8 mouse cellular contexts compared by ENCODE assay signal in the genomic region with DNA sequence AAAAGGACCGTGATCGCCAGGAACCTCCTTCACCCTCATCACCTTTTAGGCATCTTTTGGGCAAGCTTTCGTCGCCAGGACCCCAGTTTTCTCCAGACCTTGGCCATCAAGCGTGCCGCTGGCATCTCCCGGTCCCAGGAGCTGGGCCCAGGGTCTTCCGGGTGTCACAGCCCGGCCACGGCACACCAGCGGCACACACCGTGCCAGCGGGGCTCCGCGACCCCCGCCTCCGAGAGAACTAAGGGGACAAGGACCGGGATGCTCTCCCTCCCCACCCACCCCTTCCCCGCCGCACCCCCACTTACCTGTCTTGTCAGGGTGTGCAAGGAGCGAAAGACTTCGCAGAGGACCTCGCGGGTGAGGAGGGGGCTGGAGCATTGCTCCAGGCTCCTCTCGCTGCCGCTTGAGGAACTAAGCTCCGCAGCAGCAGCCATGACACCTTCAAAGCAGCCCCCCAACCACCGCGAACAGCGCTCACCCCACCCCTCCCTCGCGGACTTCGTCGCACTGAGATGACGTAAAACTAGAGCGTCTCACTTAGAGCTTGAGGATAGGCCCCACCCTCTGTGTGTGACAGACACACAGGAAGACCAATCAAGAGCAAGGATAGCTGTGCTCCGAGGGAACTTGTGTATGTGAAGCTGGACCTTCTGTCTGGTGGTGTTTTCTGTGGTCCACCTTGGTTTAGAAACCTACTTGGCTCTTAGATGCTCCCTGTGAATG. TPM values are rescaled to one million over a fixed set of nuclear protein-coding genes. Genes with fewer than 3 reads are reported as not detected.
DNase-seq lines count a peak whose midpoint lies in the region; ATAC-seq lines count a peak whose summit lies in the region.

A gene (minus strand): TSS at position 528 of the 723 bp plus-strand sequence.

- H3K4me3 ChIP-seq in brown adipose tissue, adult 24 weeks (ENCODE audit: insufficient read depth, low read depth, low read length), result peak within 1 kb of the TSS; percentile 100
- peak within 1 kb of the TSS; percentile 95 for H3K4me3 ChIP-seq in heart, embryonic 13.5 days
- peak within 1 kb of the TSS; percentile 94 for H3K4me3 ChIP-seq in liver, embryonic 12.5 days
- H3K4me3 ChIP-seq in stomach, embryonic 15.5 days (replicated peaks), result peak within 1 kb of the TSS; percentile 86

- peak; percentile 98 for ATAC-seq in heart, embryonic 13.5 days (ENCODE audit: extremely low read depth, insufficient number of reproducible peaks, low FRiP score, low TSS enrichment)
- peak; percentile 98 for ATAC-seq in liver, embryonic 12.5 days
- peak; percentile 99 for ATAC-seq in stomach, embryonic 15.5 days (ENCODE audit: insufficient read depth, low FRiP score, low read depth)

- under 1% methylated on average over 37 of the region's 37 CpGs for whole genome bisulfite sequencing in heart, embryonic 13.5 days
- 2% methylated on average over 37 of the region's 37 CpGs for WGBS in liver, embryonic 12.5 days (ENCODE audit: insufficient replicate concordance)
- under 1% methylated on average over 37 of the region's 37 CpGs for WGBS in stomach, embryonic 15.5 days

- DNase-seq in CD4-positive, CD25-positive, alpha-beta regulatory T cell, adult 2 months (ENCODE audit: low read depth, low spot score), result peak; percentile 98
- DNase-seq in fat pad, adult 2 months (ENCODE audit: extremely low read depth, low read depth, low spot score), result peak; percentile 59
- peak; percentile 99 for DNase-seq in kidney, postnatal 10 days
- peak; percentile 97 for DNase-seq in natural killer cell, adult 2 months (ENCODE audit: low spot score in 2 of 2)

- H3K27ac ChIP-seq in brown adipose tissue, adult 24 weeks (replicated peaks; ENCODE audit: low read depth, low read length), result no peak within 1 kb of the TSS
- H3K27ac ChIP-seq in heart, embryonic 13.5 days (replicated peaks), result peak within 1 kb of the TSS; percentile 56
- peak within 1 kb of the TSS; percentile 72 for H3K27ac ChIP-seq in liver, embryonic 12.5 days
- H3K27ac ChIP-seq in stomach, embryonic 15.5 days, result peak within 1 kb of the TSS; percentile 16; the same call in 1 of the 2 replicates

- peak within 1 kb of the TSS; percentile 96 for H3K9ac ChIP-seq in heart, embryonic 13.5 days
- H3K9ac ChIP-seq in liver, embryonic 12.5 days, result peak within 1 kb of the TSS; percentile 89
- peak within 1 kb of the TSS; percentile 71 for H3K9ac ChIP-seq in stomach, embryonic 15.5 days

- no peaks in the 10 kb centered on the region for H3K9me3 ChIP-seq in heart, embryonic 13.5 days
- H3K9me3 ChIP-seq in liver, embryonic 12.5 days (replicated peaks), result no peaks in the 10 kb centered on the region
- no peaks in the 10 kb centered on the region for H3K9me3 ChIP-seq in stomach, embryonic 15.5 days

- no peaks in the 10 kb centered on the region for H3K4me1 ChIP-seq in brown adipose tissue, adult 24 weeks (ENCODE audit: control insufficient read depth, insufficient read depth, insufficient read length, low read length)
- 0 out of 2 replicates have a peak, but pooled peaks cover 3% of the 10 kb centered on the region for H3K4me1 ChIP-seq in heart, embryonic 13.5 days
- H3K4me1 ChIP-seq in liver, embryonic 12.5 days, result peaks cover 3% of the 10 kb centered on the region; the same call in 1 of the 2 replicates
- no peaks in the 10 kb centered on the region for H3K4me1 ChIP-seq in stomach, embryonic 15.5 days

- no peaks in the 10 kb centered on the region for H3K36me3 ChIP-seq in heart, embryonic 13.5 days
- no peaks in the 10 kb centered on the region for H3K36me3 ChIP-seq in liver, embryonic 12.5 days
- H3K36me3 ChIP-seq in stomach, embryonic 15.5 days, result no peaks in the 10 kb centered on the region

- H3K27me3 ChIP-seq in heart, embryonic 13.5 days (replicated peaks), result no peaks in the 10 kb centered on the region
- H3K27me3 ChIP-seq in liver, embryonic 12.5 days (replicated peaks), result no peaks in the 10 kb centered on the region
- H3K27me3 ChIP-seq in stomach, embryonic 15.5 days (replicated peaks), result no peaks in the 10 kb centered on the region

- peak within 1 kb of the TSS; percentile 70 for H3K4me2 ChIP-seq in heart, embryonic 13.5 days
- peak within 1 kb of the TSS; percentile 65 for H3K4me2 ChIP-seq in liver, embryonic 12.5 days
- peak within 1 kb of the TSS; percentile 52 for H3K4me2 ChIP-seq in stomach, embryonic 15.5 days

RNA-seq across cellular contexts. Expression of the gene that starts here (rescaled TPM):
- polyA plus RNA-seq in brown adipose tissue, adult 24 weeks (2012; ENCODE audit: insufficient read depth, insufficient read length, missing spikeins), result 8.8 and 10.7 TPM in 2 replicates
- 24.9 and 25.9 TPM in 2 replicates for polyA plus RNA-seq in heart, embryonic 13.5 days (2015; fragmentation: Nextera tagmentation; extraction: Ambion mirVana)
- polyA plus RNA-seq in liver, embryonic 12.5 days (2016; fragmentation: Nextera tagmentation; extraction: Ambion mirVana), result 15.8 and 15.9 TPM in 2 replicates
- polyA plus RNA-seq in stomach, embryonic 15.5 days (2015; fragmentation: Nextera tagmentation; extraction: Ambion mirVana), result 30.1 and 36.0 TPM in 2 replicates
